In the genomic region with DNA sequence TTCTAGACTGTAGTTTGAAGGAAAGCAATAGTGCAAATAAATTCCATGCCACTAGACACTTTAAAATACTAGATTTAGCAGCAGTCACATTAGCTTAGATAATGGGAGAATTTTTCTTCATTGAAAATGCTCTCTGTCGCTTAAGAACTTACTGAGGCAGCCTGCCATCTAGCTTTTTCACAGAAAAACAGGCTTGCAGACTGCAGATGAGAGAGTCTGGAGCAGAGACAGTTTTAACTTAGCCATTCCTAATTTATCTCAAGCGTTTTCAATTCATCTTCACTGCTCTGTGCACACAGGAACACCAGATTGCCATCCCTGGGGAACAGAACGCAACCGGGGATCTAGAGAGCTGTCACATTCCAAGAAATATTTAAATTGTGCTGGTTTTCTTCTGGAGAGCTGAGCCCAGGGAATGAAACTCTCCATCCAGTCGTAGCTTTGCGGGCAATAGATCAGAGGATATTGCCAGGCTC, we compare ENCODE assay signal across 9 mouse cellular contexts. TPM values are rescaled to one million over a fixed set of nuclear protein-coding genes. Genes with fewer than 3 reads are reported as not detected.
A peak's percentile ranks its signal among the peaks of the same experiment; 100 is the strongest.
DNase-seq lines count a peak whose midpoint lies in the region; ATAC-seq and TF ChIP-seq lines count a peak whose summit lies in the region.
"Had no signal": no experiment of that assay in that cellular context is flagged by ENCODE, and none has a peak within 500 bp of the region (broad histone marks: within the 10 kb centered on the region; RNA-seq: fewer than 3 reads in every experiment).

A gene (plus strand): TSS at position 51 of the 476 bp plus-strand sequence.

- no peak within 1 kb of the TSS for H3K4me3 ChIP-seq in midbrain, embryonic 12.5 days
- H3K4me3 ChIP-seq in midbrain, embryonic 10.5 days: no peak within 1 kb of the TSS
- peak within 1 kb of the TSS; percentile 26 for H3K4me3 ChIP-seq in hindbrain, embryonic 13.5 days
- no peak within 1 kb of the TSS for H3K4me3 ChIP-seq in heart, adult 2 months
- H3K4me3 ChIP-seq: embryonic facial prominence, embryonic 12.5 days had no signal

- ATAC-seq in midbrain, embryonic 12.5 days (ENCODE audit: low FRiP score, low read depth): peak; percentile 47; the same call in 1 of the 2 replicates
- ATAC-seq in hindbrain, embryonic 13.5 days (ENCODE audit: low FRiP score): peak; percentile 68

- peak within 1 kb of the TSS; percentile 46 for H3K27ac ChIP-seq in midbrain, embryonic 12.5 days (replicated peaks)
- H3K27ac ChIP-seq in midbrain, embryonic 10.5 days (replicated peaks): no peak within 1 kb of the TSS
- peak within 1 kb of the TSS; percentile 74 for H3K27ac ChIP-seq in hindbrain, embryonic 13.5 days
- no peak within 1 kb of the TSS for H3K27ac ChIP-seq in heart, adult 2 months
- H3K27ac ChIP-seq: embryonic facial prominence, embryonic 12.5 days had no signal

- no peak for TF ChIP-seq EP300 in heart, adult 2 months (IDR thresholded peaks at IDR 0.05; ENCODE audit: insufficient read depth, low read depth, low read length)

- intact Hi-C loops in heart, postnatal 25 days (cut with DNase I): no loop called here
- intact Hi-C loops in heart, adult 2 months (cut with DNase I): no loop called here

- H3K9ac ChIP-seq in midbrain, embryonic 12.5 days (replicated peaks): no peak within 1 kb of the TSS
- H3K9ac ChIP-seq in hindbrain, embryonic 13.5 days: peak within 1 kb of the TSS; percentile 43; the same call in 1 of the 2 replicates
- no peak within 1 kb of the TSS for H3K9ac ChIP-seq in heart, adult 2 months (ENCODE audit: low read depth, low read length)
- H3K9ac ChIP-seq: embryonic facial prominence, embryonic 12.5 days had no signal

- no peak for TF ChIP-seq CTCF in heart, adult 2 months (IDR thresholded peaks at IDR 0.05)

- H3K79me2 ChIP-seq in heart, adult 2 months (replicated peaks; ENCODE audit: control insufficient read depth, insufficient read depth, low read length): no peaks in the 10 kb centered on the region

- H3K4me2 ChIP-seq in midbrain, embryonic 12.5 days (replicated peaks): no peak within 1 kb of the TSS; the same call in 1 of the 2 replicates
- peak within 1 kb of the TSS; percentile 40 for H3K4me2 ChIP-seq in hindbrain, embryonic 13.5 days
- H3K4me2 ChIP-seq: embryonic facial prominence, embryonic 12.5 days had no signal

- H3K9me3 ChIP-seq in midbrain, embryonic 12.5 days: no peaks in the 10 kb centered on the region
- H3K9me3 ChIP-seq in midbrain, embryonic 10.5 days (replicated peaks): no peaks in the 10 kb centered on the region
- H3K9me3 ChIP-seq in hindbrain, embryonic 13.5 days: no peaks in the 10 kb centered on the region
- H3K9me3 ChIP-seq: embryonic facial prominence, embryonic 12.5 days had no signal

- no peaks in the 10 kb centered on the region for H3K4me1 ChIP-seq in midbrain, embryonic 12.5 days
- no peaks in the 10 kb centered on the region for H3K4me1 ChIP-seq in midbrain, embryonic 10.5 days
- no peaks in the 10 kb centered on the region for H3K4me1 ChIP-seq in hindbrain, embryonic 13.5 days (replicated peaks)
- no peaks in the 10 kb centered on the region for H3K4me1 ChIP-seq in heart, adult 2 months (ENCODE audit: control insufficient read depth, insufficient read depth, low read length)
- H3K4me1 ChIP-seq: embryonic facial prominence, embryonic 12.5 days had no signal

- DNase-seq in midbrain, embryonic 10.5 days (ENCODE audit: low spot score): no peak
- peak; percentile 57 to 61 for DNase-seq in left cerebral cortex, adult 9 months (ENCODE audit: low spot score in 2 of 2)
- peak; percentile 50 for DNase-seq in right cerebral cortex, postnatal 25 days
- DNase-seq in adipocyte (ENCODE audit: low spot score): no peak
- no peak for DNase-seq in heart, postnatal 25 days (ENCODE audit: low spot score)
- DNase-seq in heart, adult 2 months: no peak

- TF ChIP-seq POLR2A in heart, adult 2 months (IDR thresholded peaks at IDR 0.05; ENCODE audit: insufficient read depth, low read depth, low read length): no peak

- 68% methylated on average over 6 of the region's 6 CpGs for WGBS in midbrain, embryonic 12.5 days
- whole genome bisulfite sequencing in midbrain, embryonic 10.5 days: 77% methylated on average over 6 of the region's 6 CpGs
- WGBS in hindbrain, embryonic 13.5 days: 40% methylated on average over 6 of the region's 6 CpGs
- 57% methylated on average over 6 of the region's 6 CpGs for WGBS in heart, adult 2 months

- H3K27me3 ChIP-seq in midbrain, embryonic 12.5 days: no peaks in the 10 kb centered on the region
- H3K27me3 ChIP-seq in midbrain, embryonic 10.5 days (ENCODE audit: low read depth, poor library complexity, severe bottlenecking): no peaks in the 10 kb centered on the region
- no peaks in the 10 kb centered on the region for H3K27me3 ChIP-seq in hindbrain, embryonic 13.5 days
- no peaks in the 10 kb centered on the region for H3K27me3 ChIP-seq in heart, adult 2 months (ENCODE audit: control insufficient read depth, insufficient read depth, low read length)
- H3K27me3 ChIP-seq: embryonic facial prominence, embryonic 12.5 days had no signal

- H3K36me3 ChIP-seq in midbrain, embryonic 12.5 days: no peaks in the 10 kb centered on the region
- no peaks in the 10 kb centered on the region for H3K36me3 ChIP-seq in midbrain, embryonic 10.5 days
- no peaks in the 10 kb centered on the region for H3K36me3 ChIP-seq in hindbrain, embryonic 13.5 days
- H3K36me3 ChIP-seq in heart, adult 2 months (ENCODE audit: control insufficient read depth, insufficient read depth, low read length): no peaks in the 10 kb centered on the region
- H3K36me3 ChIP-seq: embryonic facial prominence, embryonic 12.5 days had no signal

RNA-seq across cellular contexts. Expression of the gene that starts here (rescaled TPM):
- polyA plus RNA-seq in midbrain, embryonic 12.5 days (2016; fragmentation: Nextera tagmentation; extraction: Ambion mirVana): 5.9 and 6.8 TPM in 2 replicates
- polyA plus RNA-seq in midbrain, embryonic 10.5 days (2016; fragmentation: Nextera tagmentation; extraction: Ambion mirVana): 0.11 and 0.52 TPM in 2 replicates
- polyA plus RNA-seq in hindbrain, embryonic 13.5 days (2015; fragmentation: Nextera tagmentation; extraction: Ambion mirVana): 40.0 and 41.1 TPM in 2 replicates
- total RNA-seq in heart, postnatal 25 days (2021): not detected
- not detected for total RNA-seq in heart, adult 2 months (2021)
- polyA plus RNA-seq in heart, adult 2 months (2012; rRNA removed): not detected in 2 replicates

Comparison
In these comparisons a context has a peak if more than half of its experiments do, and no peak if none do; other contexts are left out.
1. H3K27ac ChIP-seq: peak in midbrain, embryonic 12.5 days (single experiment) and hindbrain, embryonic 13.5 days (single experiment); none in midbrain, embryonic 10.5 days (single experiment) and heart, adult 2 months (single experiment).
2. DNase-seq: peak in left cerebral cortex, adult 9 months (2 of 2) and right cerebral cortex, postnatal 25 days (single experiment); none in midbrain, embryonic 10.5 days (single experiment), adipocyte (single experiment), heart, postnatal 25 days (single experiment) and heart, adult 2 months (0 of 2).